Mouse (Mus musculus): ENCODE data around the gene Elp4.

Gene Elp4

GRCm38 (mm10) chr2:105804506-105804905 is 99.9 kb downstream of the Elp4 start:
- DNase-seq: peak; percentile 51 to 56

- no peak for DNase-seq
These were observed 100.9 kb downstream of the Elp4 start for GRCm38 (mm10) chr2:105803427-105803826.

DNA sequence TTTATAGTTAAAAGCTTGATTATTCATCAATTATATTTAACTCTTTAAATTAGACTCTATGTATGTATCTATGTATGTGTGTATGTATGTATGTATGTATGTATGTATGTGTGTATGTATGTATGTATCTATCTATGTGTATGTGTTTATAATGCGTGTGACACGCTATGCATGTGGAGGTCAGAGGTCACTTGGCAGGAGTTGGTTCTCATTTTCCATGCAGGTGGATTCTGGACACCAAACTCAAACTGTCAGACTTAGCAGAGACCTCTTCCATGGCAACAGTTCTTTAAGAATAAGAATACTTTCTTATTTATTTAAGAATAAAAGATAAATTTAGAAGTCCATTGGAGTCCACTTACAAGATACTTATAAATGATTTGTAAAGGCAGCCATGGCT is 101.5 kb downstream of the Elp4 start:
- DNase-seq: no peak

GRCm38 (mm10) chr2:105801536-105801935 is 102.8 kb downstream of the Elp4 start:
- DNase-seq: no peak

DNA sequence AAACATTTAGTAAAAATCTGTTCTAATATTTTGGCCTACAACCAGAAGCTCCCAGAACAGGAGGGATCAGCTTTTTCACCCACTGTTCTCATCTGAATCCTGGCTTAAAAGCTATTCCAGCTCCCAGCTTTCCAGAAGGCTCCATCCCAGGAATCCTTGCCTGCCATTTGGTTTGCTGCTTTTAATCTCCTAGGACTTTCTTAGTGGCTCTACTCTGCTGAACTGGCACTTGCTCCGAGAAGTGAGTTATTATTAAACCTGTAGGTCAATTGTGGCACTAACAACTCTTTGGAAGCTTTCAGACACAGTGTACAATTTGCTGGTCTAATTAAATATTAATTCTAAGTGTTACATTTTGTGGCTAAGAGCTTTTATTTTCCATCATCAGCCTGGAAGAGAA is 103.7 kb downstream of the Elp4 start:
- peak; percentile 54 to 59 for DNase-seq

- peak; percentile 82 to 89 for DNase-seq
These were observed 104.5 kb downstream of the Elp4 start for GRCm38 (mm10) chr2:105799840-105800239.

GRCm38 (mm10) chr2:105797842-105798241 is 106.5 kb downstream of the Elp4 start:
- peak in 1 of 2 experiments; percentile 47 for DNase-seq

GRCm38 (mm10) chr2:105796101-105796500 is 108.3 kb downstream of the Elp4 start:
- no peak for DNase-seq

DNA sequence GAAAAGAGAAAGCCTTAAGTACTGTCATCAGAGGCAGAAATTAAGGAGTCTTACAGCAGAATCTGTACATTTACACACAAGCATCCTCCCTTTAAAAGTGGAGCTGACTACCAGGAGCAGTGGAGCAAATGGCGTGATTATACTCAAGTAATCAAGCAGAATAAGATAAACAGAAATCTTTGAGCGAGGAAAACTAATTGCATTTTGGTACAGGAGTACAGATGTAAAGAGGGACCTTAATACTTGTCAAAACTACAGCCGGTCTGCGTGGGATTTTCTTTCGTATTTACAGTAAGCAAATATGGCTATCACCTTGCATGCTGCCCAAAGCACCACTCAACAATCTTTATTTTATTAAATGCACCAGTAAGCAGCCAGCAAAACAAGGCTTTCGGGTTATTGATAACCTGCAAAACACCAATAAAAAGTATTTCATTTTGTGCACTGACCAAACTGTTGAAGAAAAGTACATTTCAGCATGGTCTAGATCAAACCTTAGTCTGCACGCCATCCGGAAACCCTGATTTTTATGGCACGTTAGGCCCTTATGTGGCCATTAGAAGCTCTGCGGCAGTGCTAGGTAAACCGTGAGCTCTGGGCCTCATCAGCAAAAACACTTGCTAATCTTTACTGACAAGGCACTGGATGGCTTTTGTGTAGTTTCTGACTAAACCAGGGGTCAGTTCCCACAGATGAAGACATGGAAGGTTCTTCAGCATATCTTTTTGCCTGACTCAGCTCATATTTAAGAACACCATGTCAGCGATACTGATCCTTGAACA is 111.8 kb downstream of the Elp4 start:
- DNase-seq: no peak

GRCm38 (mm10) chr2:105789936-105790335 is 114.4 kb downstream of the Elp4 start:
- DNase-seq: no peak

GRCm38 (mm10) chr2:105787726-105788125 is 116.6 kb downstream of the Elp4 start:
- DNase-seq: no peak

DNA sequence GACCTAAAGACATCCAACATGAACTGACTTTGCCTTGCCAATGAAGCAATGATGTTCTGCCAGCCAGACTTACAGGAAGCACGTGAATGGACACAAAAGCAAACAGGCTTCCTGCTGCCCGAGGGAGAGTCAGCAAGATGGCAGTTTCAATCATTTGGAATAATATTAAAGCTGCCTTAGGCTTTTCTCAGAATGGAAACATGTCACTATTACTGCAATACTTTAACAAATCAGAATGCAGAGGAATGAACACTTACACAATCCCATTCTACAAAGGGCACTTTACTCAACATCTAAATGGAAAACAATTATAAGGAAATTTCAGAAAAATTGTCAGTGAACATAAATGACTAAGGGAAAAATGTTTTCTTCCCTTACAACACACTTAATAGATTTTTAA is 117.4 kb downstream of the Elp4 start:
- no peak for DNase-seq

DNA sequence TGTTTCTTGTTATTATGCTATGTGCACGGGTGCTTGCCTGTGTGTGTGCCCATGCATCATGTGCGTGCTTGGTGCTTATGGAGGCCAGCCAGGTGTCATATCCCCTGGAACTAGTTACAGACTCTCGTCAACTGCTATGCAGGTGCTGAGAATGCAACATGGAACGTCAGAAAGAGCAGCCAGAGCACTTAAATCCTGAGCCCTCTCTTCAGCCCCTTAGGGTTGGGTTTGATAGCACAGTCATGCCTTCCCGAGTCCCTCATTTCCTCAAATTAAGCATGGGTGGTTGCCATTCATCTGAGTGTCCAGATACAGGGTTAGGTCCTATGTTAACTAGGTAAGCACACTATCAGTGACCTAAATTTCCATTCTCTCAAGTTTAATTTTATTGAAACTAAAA is 121.5 kb downstream of the Elp4 start:
- DNase-seq: no peak

- DNase-seq: no peak
These were observed 123.6 kb downstream of the Elp4 start for GRCm38 (mm10) chr2:105780739-105781138.

DNA sequence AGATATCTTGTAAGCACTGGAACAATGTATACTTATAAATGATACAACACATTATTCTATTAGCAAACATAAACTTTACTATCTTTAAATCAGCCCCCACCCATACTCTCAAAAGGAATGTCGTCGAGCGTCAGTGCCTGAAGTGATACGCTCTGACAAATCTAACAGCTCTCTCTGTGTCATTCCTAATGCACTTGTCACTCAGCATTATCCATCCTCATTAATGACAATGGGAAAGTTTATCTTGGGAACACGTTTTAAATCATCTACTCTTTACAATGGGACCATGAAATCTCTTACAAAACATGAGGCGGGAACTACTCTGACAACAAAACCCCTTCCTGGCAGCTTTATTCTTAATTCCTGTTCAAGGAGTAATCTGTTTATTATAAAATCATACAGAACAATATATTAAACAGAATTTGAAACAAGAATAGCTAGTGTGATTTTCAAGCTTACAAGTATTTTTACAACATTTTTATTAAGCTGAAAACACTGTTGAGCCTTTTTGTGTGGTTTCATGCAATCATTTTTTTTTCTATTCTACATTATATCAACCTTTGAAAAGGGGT is 125.0 kb downstream of the Elp4 start:
- no peak for DNase-seq

DNA sequence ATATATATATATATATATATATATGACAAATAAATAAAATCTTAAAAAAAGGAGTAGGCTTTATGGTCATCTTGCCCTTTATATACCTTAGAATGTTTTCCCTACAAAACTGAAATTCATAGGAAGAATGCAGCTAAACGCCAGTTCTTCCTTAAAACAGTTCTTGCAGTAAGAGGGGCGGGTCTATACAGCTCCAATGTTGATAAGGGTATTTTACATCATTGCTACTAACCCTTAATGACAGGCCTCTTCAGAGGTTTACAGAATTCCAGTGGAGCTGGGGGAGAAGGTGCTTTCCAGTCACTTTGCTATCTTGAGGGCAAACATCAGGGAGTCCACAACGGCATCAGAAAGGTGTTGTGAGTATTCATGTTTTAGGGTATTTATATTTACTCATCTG is 133.1 kb downstream of the Elp4 start:
- no peak for DNase-seq

- no peak for DNase-seq
These were observed 134.5 kb downstream of the Elp4 start for GRCm38 (mm10) chr2:105769747-105770328.

DNA sequence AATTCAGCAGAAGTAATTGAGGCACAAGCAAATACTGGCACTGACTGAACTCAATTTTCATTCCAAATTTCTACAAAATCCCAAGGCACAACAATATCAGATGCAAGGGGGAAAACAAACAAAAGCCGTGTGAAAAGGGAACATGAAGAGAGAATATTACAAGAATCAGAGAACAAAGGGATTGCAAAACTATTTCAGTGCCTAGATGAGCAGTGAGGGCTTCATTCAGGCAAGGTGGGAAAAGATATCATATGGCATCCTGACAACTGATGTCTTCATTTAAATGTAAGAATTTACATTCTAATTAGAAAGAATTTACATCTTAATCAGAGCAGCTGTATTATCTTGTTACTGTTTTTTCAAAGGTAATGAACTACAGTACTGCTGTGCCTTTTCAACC is 150.9 kb downstream of the Elp4 start:
- no peak for DNase-seq

GRCm38 (mm10) chr2:105749111-105749510 is 155.3 kb downstream of the Elp4 start:
- DNase-seq: no peak

DNA sequence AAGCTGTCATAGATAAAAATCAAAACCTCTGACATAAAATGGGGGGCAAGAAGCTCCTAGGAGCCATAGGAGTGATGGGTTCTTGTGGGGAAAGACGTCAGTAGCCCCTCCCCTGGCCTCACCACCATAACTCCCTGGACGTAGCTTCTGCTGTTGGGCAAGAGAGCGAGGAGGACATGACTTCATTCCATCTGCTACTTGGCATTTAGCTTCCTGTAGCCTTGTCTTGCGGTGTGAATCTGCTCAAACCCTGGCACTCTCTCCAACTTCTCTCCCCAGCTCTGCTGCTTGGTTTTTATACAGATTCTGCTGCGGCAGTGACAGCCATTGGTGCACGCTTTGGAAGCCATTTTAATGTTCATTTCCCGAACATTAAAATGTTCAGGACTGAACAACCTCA is 157.5 kb downstream of the Elp4 start:
- peak; percentile 53 to 72 for DNase-seq

GRCm38 (mm10) chr2:105736166-105736565 is 168.2 kb downstream of the Elp4 start:
- DNase-seq: no peak

DNA sequence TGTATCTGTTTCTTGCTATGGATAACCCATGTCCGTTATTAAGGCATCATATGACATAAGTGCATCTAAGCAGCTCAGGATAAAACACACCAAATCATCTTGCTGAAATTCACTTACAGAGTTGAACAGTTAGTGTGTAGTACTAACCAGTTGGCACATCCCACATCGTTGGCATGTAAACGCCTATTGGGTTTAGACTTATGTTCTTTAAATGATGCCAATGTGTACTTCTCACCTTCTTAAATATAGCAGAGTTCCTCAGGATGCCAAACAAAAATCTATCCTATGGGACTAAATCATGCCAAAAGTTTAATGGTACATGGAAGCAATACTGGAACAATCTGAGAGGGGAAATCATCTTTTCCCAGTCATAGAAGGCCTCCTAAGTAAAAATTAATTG is 173.7 kb downstream of the Elp4 start:
- DNase-seq: no peak

GRCm38 (mm10) chr2:105726657-105727056 is 177.7 kb downstream of the Elp4 start:
- DNase-seq: no peak

- no peak for DNase-seq
These were observed 188.8 kb downstream of the Elp4 start for GRCm38 (mm10) chr2:105715409-105716115.
